Mouse (Mus musculus): ENCODE data around the gene Tst.
A peak's percentile ranks its signal among the peaks of the same experiment; 100 is the strongest.

Gene Tst

GRCm38 (mm10) chr15:78405517-78406211, at the start of gene Tst:
TSS of gene Tst (minus strand) at chr15:78405907.
- peak; percentile 82 for DNase-seq

DNA sequence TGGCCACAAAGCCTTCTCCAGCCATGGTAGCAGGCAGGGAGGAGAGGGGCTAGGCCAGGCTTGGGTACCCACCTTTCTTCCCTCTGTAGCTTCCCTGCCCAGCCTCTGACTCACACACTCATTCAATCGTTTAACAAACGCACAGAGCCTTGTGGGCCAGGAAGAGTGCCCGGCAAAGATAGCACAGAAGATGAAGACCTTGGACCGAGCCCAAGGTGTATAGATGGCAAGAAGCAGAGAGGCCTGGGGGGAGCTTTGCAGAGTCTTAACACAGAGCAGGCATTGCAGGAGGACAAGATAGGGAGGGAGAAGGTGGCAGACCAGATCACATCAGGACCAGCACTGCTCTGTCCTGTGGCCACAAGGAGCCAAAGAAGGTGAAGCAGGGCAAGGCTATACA, 49.5 kb upstream of the Tst start:
- DNase-seq = no peak

DNA sequence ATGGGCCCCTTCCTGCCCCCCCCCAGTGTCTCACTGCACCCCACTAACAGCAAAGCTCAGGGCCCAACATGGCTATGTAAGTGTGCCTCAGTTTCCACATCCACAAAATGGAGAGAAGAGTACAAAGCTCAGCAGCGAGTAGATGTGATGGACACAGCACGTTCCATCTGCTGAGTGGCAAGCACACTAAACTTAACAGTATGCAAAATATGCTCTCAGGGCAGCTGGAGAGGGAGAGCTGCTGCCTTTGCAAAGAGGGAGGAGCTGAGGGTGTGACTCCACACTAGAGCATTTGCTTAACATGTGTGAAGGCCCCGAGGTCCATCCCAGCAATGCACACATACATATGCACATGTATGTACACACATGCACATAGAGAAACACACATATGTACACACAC, 47.2 kb upstream of the Tst start:
- DNase-seq = no peak

DNA sequence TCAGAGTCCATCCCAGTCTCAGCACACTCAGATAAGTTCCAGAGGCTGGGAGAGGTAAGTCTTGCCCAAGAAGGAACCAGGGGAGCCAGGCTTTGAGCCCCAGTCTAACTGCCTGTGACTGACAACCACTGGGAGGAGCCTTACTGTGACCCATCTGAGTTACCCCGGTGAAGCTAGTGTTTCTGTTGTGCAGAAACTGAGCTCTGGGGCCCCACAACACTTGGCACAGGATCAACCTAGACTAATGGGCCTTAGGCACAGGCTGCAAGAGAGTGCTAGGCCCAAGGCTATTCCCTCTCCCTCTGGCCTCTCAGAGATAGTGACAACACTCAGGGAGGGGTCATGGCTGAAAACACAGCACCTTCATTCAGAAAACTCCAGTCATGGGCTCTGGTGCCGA, 45.5 kb upstream of the Tst start:
- DNase-seq = no peak

- DNase-seq = no peak
These were observed 44.7 kb upstream of the Tst start for GRCm38 (mm10) chr15:78450419-78450768.

GRCm38 (mm10) chr15:78449694-78450418, 44.1 kb upstream of the Tst start:
- no peak for DNase-seq

DNA sequence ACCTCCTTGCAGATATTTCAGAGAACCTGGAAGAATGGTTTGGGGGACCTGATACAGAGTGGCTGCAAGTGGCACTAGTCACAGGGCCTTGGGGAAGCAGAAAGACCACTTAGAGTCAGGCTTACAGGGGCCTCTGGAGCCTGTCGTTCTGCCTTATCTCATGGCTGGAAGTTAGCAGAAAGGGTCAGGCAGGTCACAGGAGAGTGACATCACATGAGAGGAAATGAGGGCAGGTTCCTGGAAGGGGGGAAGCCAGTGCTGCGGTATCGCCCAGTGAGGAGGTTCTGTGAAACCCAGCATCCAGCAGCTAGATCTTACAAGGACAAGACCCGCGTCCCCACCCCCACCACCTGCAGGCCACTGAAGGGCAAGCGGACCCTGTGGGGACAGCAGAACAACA, 43.4 kb upstream of the Tst start:
- DNase-seq = no peak

- peak; percentile 100 for DNase-seq
These were observed 42.2 kb upstream of the Tst start for GRCm38 (mm10) chr15:78447746-78448535.

- no peak for DNase-seq
These were observed 41.4 kb upstream of the Tst start for GRCm38 (mm10) chr15:78447121-78447520.

GRCm38 (mm10) chr15:78443857-78444256, 38.1 kb upstream of the Tst start:
- no peak for DNase-seq

DNA sequence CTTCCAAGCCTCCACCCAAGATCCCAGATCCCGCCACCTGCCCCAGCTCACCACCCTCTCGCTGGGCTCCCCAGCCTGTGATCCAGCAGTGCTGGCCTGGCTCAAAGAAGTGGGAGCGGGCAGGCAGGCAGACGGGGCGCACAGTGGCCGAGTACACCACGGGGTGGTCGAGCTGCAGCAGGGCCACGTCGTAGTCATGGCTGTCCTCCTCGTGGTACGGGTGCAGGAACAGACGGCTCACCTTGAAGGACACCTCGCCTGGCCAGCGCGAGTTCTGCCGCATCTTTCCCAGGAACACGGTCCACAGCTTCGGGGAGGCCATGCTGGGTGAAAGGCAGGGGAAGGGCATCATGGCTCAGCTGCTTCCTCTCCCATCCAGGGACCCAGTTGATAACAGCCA, 36.5 kb upstream of the Tst start:
- DNase-seq = no peak

DNA sequence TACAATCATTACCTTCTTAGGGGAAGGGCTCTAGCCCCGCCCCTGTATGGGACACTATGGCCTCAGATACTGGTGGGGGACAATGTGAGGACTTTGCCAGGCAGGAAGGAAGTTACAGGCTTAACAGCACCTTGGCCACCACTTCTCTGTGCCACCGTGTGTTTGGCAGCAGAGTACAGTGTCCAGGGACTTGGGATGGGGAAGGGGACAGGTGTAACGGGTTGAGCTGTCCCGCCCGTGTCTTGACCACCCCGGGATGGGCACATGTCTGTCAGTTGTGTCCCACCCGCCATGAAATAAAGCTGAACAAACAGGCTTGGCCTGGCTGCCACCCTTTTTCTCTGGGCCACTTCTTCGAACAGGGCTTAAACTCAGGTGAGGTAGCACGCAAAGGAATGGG, 33.3 kb upstream of the Tst start:
- DNase-seq = no peak

DNA sequence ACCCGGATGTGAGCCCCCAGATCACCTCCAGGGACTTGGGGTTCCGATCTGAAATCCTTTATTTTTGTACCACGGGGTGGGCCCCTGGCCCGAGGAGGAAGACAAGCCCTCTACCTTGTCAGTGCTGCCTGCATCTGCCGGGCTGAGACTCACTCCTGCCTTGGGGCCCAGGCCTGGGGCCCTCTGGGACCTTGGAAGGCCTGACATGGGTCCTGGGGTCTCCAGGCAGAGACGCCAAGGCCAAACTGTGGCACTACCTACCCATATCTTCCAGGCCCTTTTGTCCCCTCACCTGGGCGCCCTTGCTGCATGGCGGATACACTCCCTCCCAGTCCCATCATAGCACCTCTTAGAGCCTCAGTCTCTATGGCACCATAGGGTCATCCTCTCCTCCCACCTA, 32.8 kb upstream of the Tst start:
- DNase-seq = no peak

GRCm38 (mm10) chr15:78438018-78438394, 32.3 kb upstream of the Tst start:
- no peak for DNase-seq

DNA sequence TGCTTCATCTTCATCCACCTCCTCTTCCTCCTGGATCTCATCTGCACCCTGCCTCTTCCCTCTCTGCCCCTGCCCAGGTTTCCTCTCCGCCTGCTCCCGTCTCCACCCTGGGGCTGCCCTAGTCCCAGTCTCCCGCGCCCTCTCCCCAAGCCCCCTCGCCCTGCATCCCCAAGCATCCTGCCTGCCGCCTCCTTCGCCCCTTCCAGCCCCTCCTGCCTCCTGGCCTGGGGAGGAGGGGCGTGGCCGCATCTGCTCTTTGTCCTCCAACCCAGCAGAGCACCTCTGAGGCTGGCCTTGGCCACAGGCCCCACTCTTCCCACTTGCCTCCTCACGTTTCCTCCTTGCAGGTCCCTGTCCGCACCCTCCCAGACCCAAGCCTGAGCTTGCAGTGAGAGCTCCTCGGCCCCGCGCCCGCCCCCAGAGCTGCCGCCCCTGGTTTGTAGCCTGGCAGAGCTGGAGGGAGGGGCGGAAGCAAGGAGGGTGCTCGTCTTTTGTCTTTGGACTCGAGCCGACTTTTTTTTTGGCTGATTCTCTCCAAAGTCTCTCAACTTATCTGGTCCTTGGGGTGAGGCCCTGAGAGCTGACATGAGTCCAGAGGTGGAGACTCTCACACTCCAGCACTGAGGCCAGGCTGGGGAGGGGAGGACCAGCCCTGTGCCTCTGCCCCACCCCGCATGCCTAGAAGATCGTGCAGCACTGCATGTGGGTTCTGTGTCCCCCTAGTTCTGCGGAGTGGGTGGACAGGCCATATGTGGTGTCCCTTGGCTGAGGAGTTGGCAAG, 31.7 kb upstream of the Tst start:
- no peak for DNase-seq

DNA sequence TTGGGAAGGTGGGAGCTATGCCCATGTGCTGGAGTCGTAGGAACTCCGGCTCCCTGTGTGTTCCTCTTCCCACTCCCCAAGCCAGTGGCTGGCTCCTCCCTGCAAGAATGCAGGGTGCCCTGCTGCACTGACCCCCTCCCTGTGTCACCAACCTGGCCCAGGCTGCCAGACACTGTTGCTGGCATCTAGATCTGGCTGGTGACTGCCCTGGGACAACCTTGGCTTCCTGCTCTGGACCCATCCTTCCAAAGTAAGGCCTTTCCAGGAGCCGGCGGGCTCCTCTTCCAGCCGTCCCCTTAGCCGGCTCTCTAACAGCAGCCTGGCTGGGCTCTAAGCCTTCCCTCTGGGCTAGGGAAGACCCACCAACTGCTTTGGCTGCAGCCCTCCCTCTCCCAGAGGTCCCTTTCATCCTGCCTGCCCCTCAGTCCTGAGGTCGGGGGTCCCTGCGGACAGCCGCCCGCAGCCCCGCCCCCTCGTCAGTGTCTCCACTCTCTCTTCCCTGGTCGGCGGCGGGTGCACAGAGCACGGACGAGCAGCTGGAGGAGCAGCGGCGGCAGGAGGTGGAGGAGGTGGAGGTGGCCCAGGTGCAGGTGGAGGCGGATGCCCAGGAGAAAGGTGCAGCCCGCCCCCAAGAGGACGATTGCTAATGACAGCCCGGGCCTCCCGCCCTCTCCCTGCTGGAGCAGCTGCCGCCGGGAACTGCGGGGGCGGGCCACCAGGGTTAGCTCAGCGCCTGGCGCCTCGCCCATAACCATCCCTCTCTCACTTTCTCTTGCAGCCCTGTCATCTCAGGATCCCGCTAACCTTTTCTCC, 30.9 kb upstream of the Tst start:
- DNase-seq = peak; percentile 80

- DNase-seq = no peak
These were observed 30.0 kb upstream of the Tst start for GRCm38 (mm10) chr15:78435681-78436080.

GRCm38 (mm10) chr15:78434896-78435520, 29.3 kb upstream of the Tst start:
- DNase-seq = peak; percentile 64

DNA sequence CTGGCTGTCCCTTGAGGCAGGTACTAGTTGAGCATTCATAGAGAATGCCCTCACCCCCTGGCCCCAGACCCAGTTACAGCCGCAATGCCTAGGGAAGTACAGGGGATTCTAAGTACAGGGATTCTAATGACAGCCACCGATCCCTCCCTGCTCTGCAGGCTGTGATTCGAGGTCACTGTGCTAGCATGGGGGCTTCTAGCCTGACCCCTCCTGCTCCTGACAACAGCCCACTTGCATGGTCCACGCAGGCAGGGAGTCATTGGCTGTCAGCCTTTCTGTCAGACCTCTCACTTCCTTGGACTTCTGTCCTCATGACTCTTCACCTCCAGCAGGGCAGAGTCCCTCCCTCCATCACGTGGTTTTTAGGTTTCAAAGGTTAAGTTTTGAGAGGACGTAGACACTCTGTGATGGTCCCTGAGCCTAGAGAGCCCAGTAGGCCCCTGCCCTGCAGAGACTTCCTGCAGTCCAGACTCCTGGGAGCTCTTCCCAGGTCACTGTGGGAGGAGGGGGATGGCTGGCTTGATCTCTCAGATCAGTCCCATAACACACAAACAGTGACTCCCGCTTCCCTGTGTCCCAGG, 25.9 kb upstream of the Tst start:
- DNase-seq = no peak

GRCm38 (mm10) chr15:78430874-78431273, 25.2 kb upstream of the Tst start:
- DNase-seq = no peak

- no peak for DNase-seq
These were observed 24.3 kb upstream of the Tst start for GRCm38 (mm10) chr15:78429871-78430622.

Data from right cerebral cortex, postnatal 4 days (tissue).